10 mouse cellular contexts compared by ENCODE assay signal in genomic region chr8:21201261-21201660, GRCm38 (mm10). TPM values are rescaled to one million over a fixed set of nuclear protein-coding genes. Genes with fewer than 3 reads are reported as not detected.
DNase-seq lines count a peak whose midpoint lies in the region; TF ChIP-seq lines count a peak whose summit lies in the region.
"Not testable (repeated sequence)": the region's sequence is repeated elsewhere in the genome, so short reads cannot be mapped to it uniquely, and the experiment has no call there.
"Had no signal": no experiment of that assay in that cellular context is flagged by ENCODE, and none has a peak within 500 bp of the region (broad histone marks: within the 10 kb centered on the region; RNA-seq: fewer than 3 reads in every experiment).

Gene Gm15293 (plus strand): TSS chr8:21201561.

- not testable (repeated sequence) for H3K27ac ChIP-seq in small intestine, adult 2 months (ENCODE audit: insufficient read depth, low read depth, low read length)

- not testable (repeated sequence) for H3K4me3 ChIP-seq in small intestine, adult 2 months (ENCODE audit: low read depth, low read length)

- TF ChIP-seq POLR2A in small intestine, adult 2 months (IDR thresholded peaks at IDR 0.05; ENCODE audit: low read depth, low read length) = not testable (repeated sequence)

- DNase-seq in large intestine, adult 2 months (ENCODE audit: low read depth, low spot score) = not testable (repeated sequence)

- not testable (repeated sequence) for H3K4me1 ChIP-seq in small intestine, adult 2 months (ENCODE audit: control insufficient read depth, insufficient read depth, insufficient read length, low read length)

- not testable (repeated sequence) for TF ChIP-seq CTCF in small intestine, adult 2 months (IDR thresholded peaks at IDR 0.05; ENCODE audit: extremely low read depth, insufficient read length, insufficient replicate concordance, low read depth, low read length)

- H3K27me3 ChIP-seq in small intestine, adult 2 months (ENCODE audit: control insufficient read depth, insufficient read depth, low read length) = not testable (repeated sequence)

- H3K36me3 ChIP-seq in small intestine, adult 2 months (ENCODE audit: control insufficient read depth, insufficient read depth, low read length) = not testable (repeated sequence)

- no CpG with 5 or more reads among the region's 1 CpGs for WGBS in large intestine, adult 2 months
- WGBS in small intestine, adult 2 months = no CpG with 5 or more reads among the region's 1 CpGs

RNA-seq across cellular contexts. Expression of gene Gm15293, which starts in this region (rescaled TPM):
- 104 and 114 TPM in 2 replicates for polyA plus RNA-seq in large intestine, adult 2 months (2012; rRNA removed)
- polyA plus RNA-seq in small intestine, adult 2 months (2012; rRNA removed) = 21.6 and 67.8 TPM in 2 replicates
- polyA plus RNA-seq: activated CD4-positive, CD25-positive, alpha-beta regulatory T cell, adult 4 months; adrenal gland, adult 2 months; brain, embryonic 14.5 days; C2C12; CD4-positive, CD25-positive, alpha-beta regulatory T cell, adult 4 months; cerebellum, adult 2 months; G1E; Patski had no signal
